Mouse (Mus musculus) thymus, adult 2 months (tissue): ENCODE measurements at regions not wholly inside any gene's neighbourhood (a gene's known extent, or its start where the extent isn't known, plus 50 kb on each side); places are given as distances from the start of the nearest gene placed in this dataset.

Experiments
- DNase-seq: peaks from one replicate; pipeline ENCODE4 v3.0.0; 2021
- H3K27ac ChIP-seq: fragments of 200-500 bp; 2 replicates; pipeline ENCODE4 v1.5.1; 2012; ENCODE audit warnings: low read length, control low read depth; ENCODE audit not compliant: control insufficient read depth, insufficient read depth
- H3K27me3 ChIP-seq: fragments of 200-500 bp; 2 replicates; pipeline ENCODE4 v1.6.1; 2012; ENCODE audit warnings: mild to moderate bottlenecking, low read length, moderate library complexity, mixed read lengths; ENCODE audit not compliant: control insufficient read depth, insufficient read depth
- H3K36me3 ChIP-seq: fragments of 200-500 bp; 2 replicates; pipeline ENCODE4 v1.6.1; 2012; ENCODE audit warnings: mild to moderate bottlenecking, low read length, moderate library complexity; ENCODE audit not compliant: control insufficient read depth, insufficient read depth
- H3K4me1 ChIP-seq: fragments of 200-500 bp; replicated peaks from 2 replicates; pipeline ENCODE4 v1.6.1; 2012; ENCODE audit warnings: low read length; ENCODE audit not compliant: control insufficient read depth, insufficient read depth
- H3K4me3 ChIP-seq: fragments of 200-500 bp; 2 replicates; pipeline ENCODE4 v1.5.1; 2012; ENCODE audit warnings: mild to moderate bottlenecking, low read length, control low read depth, moderate library complexity; ENCODE audit not compliant: control insufficient read depth, insufficient read depth
- CTCF ChIP-seq: fragments of 200-500 bp; IDR thresholded peaks from 2 replicates; pipeline ENCODE4 v1.5.1; 2012; ENCODE audit warnings: mild to moderate bottlenecking, control low read depth, low read length, moderate library complexity, borderline replicate concordance; ENCODE audit not compliant: control insufficient read depth, poor library complexity, insufficient read depth; ENCODE audit errors: extremely low read depth
- POLR2A ChIP-seq: fragments of 200-500 bp; IDR thresholded peaks from 2 replicates; pipeline ENCODE4 v1.6.1; 2012; ENCODE audit warnings: mild to moderate bottlenecking, low read length, control low read depth, moderate library complexity; ENCODE audit not compliant: control insufficient read depth, poor library complexity, insufficient read depth; ENCODE audit errors: extremely low read depth
- WGBS: fragments of 180-500 bp; shearing (Covaris S2); methylation state at CpG from one replicate; pipeline ENCODE4 v1.1.7; 2018; 5-methylcytosine and 5-hydroxymethylcytosine counted together

- no peaks in the 10 kb centered on the region for H3K4me1 ChIP-seq
- TF ChIP-seq CTCF (no peak), POLR2A (no peak)
Observed at GRCm38 (mm10) chr8:92216176-92216575, 141.2 kb upstream of the Irx5 start.

GRCm38 (mm10) chr8:92212786-92213535, 144.5 kb upstream of the Irx5 start:
- DNase-seq: no peak

More at GRCm38 (mm10) chr8:92216176-92216575, 141.2 kb upstream of the Irx5 start:
- Histone ChIP-seq H3K4me3 (no peak overlapping the region), H3K36me3 (no peaks in the 10 kb centered on the region), H3K27ac (no peak overlapping the region), H3K27me3 (no peaks in the 10 kb centered on the region)
- no peak for DNase-seq
- WGBS: 36% methylated on average over 5 of the region's 5 CpGs

DNA sequence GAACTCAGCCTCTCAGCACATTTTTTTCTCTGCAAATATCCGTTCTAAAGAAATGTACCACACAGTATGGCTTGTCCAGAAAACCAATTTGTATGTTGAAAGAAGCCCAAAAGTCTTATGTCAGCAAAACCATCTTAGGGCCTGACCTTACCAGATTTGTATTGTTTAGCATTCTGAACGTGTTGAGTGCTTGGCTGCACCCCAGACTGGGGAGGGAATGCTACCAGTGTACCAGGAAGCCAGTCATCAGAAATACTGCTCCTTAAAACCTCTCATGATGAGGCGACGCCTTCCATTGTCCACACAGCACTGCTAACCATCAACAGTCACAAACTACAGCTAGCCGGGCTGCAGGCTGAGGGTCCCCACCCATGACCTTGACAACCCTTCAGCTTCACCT, 148.3 kb upstream of the Irx5 start:
- Histone ChIP-seq H3K27ac (no peak overlapping the region), H3K36me3 (no peaks in the 10 kb centered on the region), H3K27me3 (no peaks in the 10 kb centered on the region), H3K4me1 (no peaks in the 10 kb centered on the region), H3K4me3 (no peak overlapping the region)
- no peak for DNase-seq
- WGBS: 84% methylated on average over 5 of the region's 5 CpGs
- TF ChIP-seq POLR2A: no peak
- no peak for TF ChIP-seq CTCF

More at GRCm38 (mm10) chr8:92212786-92213535, 144.5 kb upstream of the Irx5 start:
- Histone ChIP-seq H3K27me3 (no peaks in the 10 kb centered on the region), H3K36me3 (no peaks in the 10 kb centered on the region), H3K4me3 (no peak overlapping the region), H3K4me1 (no peaks in the 10 kb centered on the region), H3K27ac (no peak overlapping the region)
- no peak for TF ChIP-seq CTCF
- no peak for TF ChIP-seq POLR2A
- WGBS: 90% methylated on average over 14 of the region's 14 CpGs

- Histone ChIP-seq H3K27ac (no peak overlapping the region), H3K4me1 (no peaks in the 10 kb centered on the region), H3K4me3 (no peak overlapping the region), H3K36me3 (no peaks in the 10 kb centered on the region), H3K27me3 (no peaks in the 10 kb centered on the region)
- DNase-seq: no peak
- 81% methylated on average over 8 of the region's 8 CpGs for WGBS
- TF ChIP-seq CTCF: no peak
- TF ChIP-seq POLR2A: no peak
Observed at GRCm38 (mm10) chr8:92195635-92196034, 161.8 kb upstream of the Irx5 start.

GRCm38 (mm10) chr8:92194065-92194464, 163.4 kb upstream of the Irx5 start:
- no peak for TF ChIP-seq CTCF
- no peak for TF ChIP-seq POLR2A
- Histone ChIP-seq H3K4me1 (no peaks in the 10 kb centered on the region), H3K36me3 (no peaks in the 10 kb centered on the region), H3K27me3 (no peaks in the 10 kb centered on the region), H3K4me3 (no peak overlapping the region), H3K27ac (no peak overlapping the region)
- 83% methylated on average over 14 of the region's 14 CpGs for WGBS
- DNase-seq: no peak

GRCm38 (mm10) chr8:92190261-92191025, 167.0 kb upstream of the Irx5 start:
- Histone ChIP-seq H3K27ac (no peak overlapping the region), H3K27me3 (no peaks in the 10 kb centered on the region), H3K36me3 (no peaks in the 10 kb centered on the region), H3K4me1 (no peaks in the 10 kb centered on the region), H3K4me3 (no peak overlapping the region)
- TF ChIP-seq POLR2A (no peak), CTCF (no peak)
- WGBS: 93% methylated on average over 16 of the region's 16 CpGs
- DNase-seq: no peak
